Mouse (Mus musculus): ENCODE data around the gene Abcc4.

GRCm38 (mm10) chr14:118713869-118714268 lies 7.8 kb upstream of the Abcc4 start:
- TF ChIP-seq CTCF (IDR thresholded peaks at IDR 0.05; ENCODE audit: insufficient read depth, low read length) (no peak), POLR2A (IDR thresholded peaks at IDR 0.05; ENCODE audit: borderline replicate concordance, extremely low read depth, low read depth, low read length) (no peak)

All from lung, adult 2 months (tissue).